Mouse (Mus musculus) splenic B cell, adult 2 months (primary cell): ENCODE results near the gene Ccdc162.

Source experiments
- DNase-seq: peaks from one replicate; pipeline ENCODE4 v3.0.0-alpha.2; 2011; ENCODE audit warnings: low read depth, low spot score
- H3K27me3 ChIP-seq: 2 replicates; pipeline ENCODE4 v1.6.1; 2012; ENCODE audit warnings: mild to moderate bottlenecking, low read length, moderate library complexity, mixed read lengths; ENCODE audit not compliant: control insufficient read depth, poor library complexity, insufficient read depth, severe bottlenecking
- H3K36me3 ChIP-seq: 2 replicates; pipeline ENCODE4 v1.6.1; 2012; ENCODE audit warnings: mild to moderate bottlenecking, low read length, moderate library complexity, mixed read lengths; ENCODE audit not compliant: control insufficient read depth, poor library complexity, insufficient read depth, severe bottlenecking

Ccdc162 gene

GRCm38 (mm10) chr10:41500941-41501340 lies 215.5 kb downstream of the Ccdc162 start:
- no peaks in the 10 kb centered on the region; the same call in 1 of the 2 replicates for H3K27me3 ChIP-seq

GRCm38 (mm10) chr10:41491111-41491510 lies 225.3 kb downstream of the Ccdc162 start:
- H3K27me3 ChIP-seq = no peaks in the 10 kb centered on the region
- no peak for DNase-seq
- peaks cover 3% of the 10 kb centered on the region for H3K36me3 ChIP-seq

More at GRCm38 (mm10) chr10:41500941-41501340, 215.5 kb downstream of the Ccdc162 start:
- no peak for DNase-seq
- H3K36me3 ChIP-seq = no peaks in the 10 kb centered on the region

GRCm38 (mm10) chr10:41490518-41490873 lies 225.9 kb downstream of the Ccdc162 start:
- H3K36me3 ChIP-seq = peaks cover 3% of the 10 kb centered on the region
- H3K27me3 ChIP-seq = no peaks in the 10 kb centered on the region
- no peak for DNase-seq

GRCm38 (mm10) chr10:41489708-41490517 lies 226.5 kb downstream of the Ccdc162 start, which contains the start of the genes Smpd2 and Ppil6:
Smpd2 (minus strand) TSS chr10:41490369.
Ppil6 (plus strand) TSS chr10:41490439.
- Histone ChIP-seq H3K36me3 (peaks cover 7% of the 10 kb centered on the region), H3K27me3 (no peaks in the 10 kb centered on the region)
- peak; percentile 94 for DNase-seq

- DNase-seq = no peak
- Histone ChIP-seq H3K27me3 (no peaks in the 10 kb centered on the region), H3K36me3 (peaks cover 7% of the 10 kb centered on the region)
Measured at GRCm38 (mm10) chr10:41489294-41489693, 227.1 kb downstream of the Ccdc162 start.

GRCm38 (mm10) chr10:41488877-41489276 lies 227.6 kb downstream of the Ccdc162 start:
- no peak for DNase-seq
- peaks cover 7% of the 10 kb centered on the region for H3K36me3 ChIP-seq
- no peaks in the 10 kb centered on the region for H3K27me3 ChIP-seq
